Mouse (Mus musculus): ENCODE results near the gene Eif1ad. TPM values are rescaled to one million over a fixed set of nuclear protein-coding genes. Genes with fewer than 3 reads are reported as not detected.
"Not testable (repeated sequence)": the region's sequence is repeated elsewhere in the genome, so short reads cannot be mapped to it uniquely, and the experiment has no call there.

Eif1ad gene
- total and polyA plus RNA-seq, 2 experiments from 2014 or later: 33.4 to 50.3 TPM

GRCm38 (mm10) chr19:5341360-5341759, 25.2 kb upstream of the Eif1ad start:
- H3K9ac ChIP-seq (replicated peaks; ENCODE audit: low read length, poor library complexity, severe bottlenecking): no peak overlapping the region
- H3K4me3 ChIP-seq (ENCODE audit: low read depth, low read length): no peak overlapping the region
- no peaks in the 10 kb centered on the region for H3K27me3 ChIP-seq (ENCODE audit: insufficient read depth, low read length)
- H3K4me1 ChIP-seq (ENCODE audit: insufficient read depth, low read length): no peaks in the 10 kb centered on the region
- H3K9me3 ChIP-seq (ENCODE audit: low read length): no peaks in the 10 kb centered on the region
- no peak for ATAC-seq (ENCODE audit: low FRiP score)
- 88% methylated on average over 7 of the region's 7 CpGs for WGBS
- no peak overlapping the region for H3K4me2 ChIP-seq (ENCODE audit: low read depth, low read length, poor library complexity, severe bottlenecking)
- DNase-seq (ENCODE audit: low spot score): no peak
- H3K27ac ChIP-seq (ENCODE audit: low read depth, low read length): no peak overlapping the region
- no peak for TF ChIP-seq CTCF (IDR thresholded peaks at IDR 0.05)
- H3K36me3 ChIP-seq (ENCODE audit: insufficient read depth, low read length): no peaks in the 10 kb centered on the region

GRCm38 (mm10) chr19:5345297-5346131, 21.0 kb upstream of the Eif1ad start:
- 77% methylated on average over 6 of the region's 6 CpGs for WGBS
- Histone ChIP-seq H3K9ac (replicated peaks; ENCODE audit: low read length, poor library complexity, severe bottlenecking) (no peak overlapping the region), H3K27ac (ENCODE audit: low read depth, low read length) (no peak overlapping the region), H3K9me3 (ENCODE audit: low read length) (no peaks in the 10 kb centered on the region), H3K4me1 (ENCODE audit: insufficient read depth, low read length) (peaks cover 10% of the 10 kb centered on the region; the same call in 1 of the 2 replicates), H3K4me2 (ENCODE audit: low read depth, low read length, poor library complexity, severe bottlenecking) (no peak overlapping the region), H3K4me3 (ENCODE audit: low read depth, low read length) (no peak overlapping the region), H3K27me3 (ENCODE audit: insufficient read depth, low read length) (no peaks in the 10 kb centered on the region), H3K36me3 (ENCODE audit: insufficient read depth, low read length) (no peaks in the 10 kb centered on the region)
- no peak for TF ChIP-seq CTCF (IDR thresholded peaks at IDR 0.05)
- DNase-seq (ENCODE audit: low spot score): no peak
- ATAC-seq (ENCODE audit: low FRiP score): no peak

GRCm38 (mm10) chr19:5348064-5348463, 18.5 kb upstream of the Eif1ad start:
- no peaks in the 10 kb centered on the region for H3K9me3 ChIP-seq (ENCODE audit: low read length)
- H3K9ac ChIP-seq (replicated peaks; ENCODE audit: low read length, poor library complexity, severe bottlenecking): no peak overlapping the region
- TF ChIP-seq CTCF (IDR thresholded peaks at IDR 0.05): no peak
- no peaks in the 10 kb centered on the region for H3K27me3 ChIP-seq (ENCODE audit: insufficient read depth, low read length)
- no peaks in the 10 kb centered on the region for H3K36me3 ChIP-seq (ENCODE audit: insufficient read depth, low read length)
- H3K4me1 ChIP-seq (ENCODE audit: insufficient read depth, low read length): peaks cover 10% of the 10 kb centered on the region; the same call in 1 of the 2 replicates
- no peak overlapping the region for H3K27ac ChIP-seq (ENCODE audit: low read depth, low read length)
- WGBS: 72% methylated on average over 6 of the region's 6 CpGs
- DNase-seq (ENCODE audit: low spot score) (no peak), ATAC-seq (ENCODE audit: low FRiP score) (no peak)
- no peak overlapping the region for H3K4me2 ChIP-seq (ENCODE audit: low read depth, low read length, poor library complexity, severe bottlenecking)
- no peak overlapping the region for H3K4me3 ChIP-seq (ENCODE audit: low read depth, low read length)

- peak; percentile 76 for TF ChIP-seq CTCF (IDR thresholded peaks at IDR 0.05)
- 6% methylated on average over 34 of the region's 34 CpGs for WGBS
- 0 out of 2 replicates have a peak, but pooled peaks have one; percentile 38 for ATAC-seq (ENCODE audit: low FRiP score)
These were observed 17.7 kb upstream of the Eif1ad start for GRCm38 (mm10) chr19:5348526-5349501.

GRCm38 (mm10) chr19:5349502-5349873, 17.1 kb upstream of the Eif1ad start, which contains the start of gene Cst6:
TSS of gene Cst6 (minus strand) at chr19:5349574.
- not testable (repeated sequence) for H3K27ac ChIP-seq (ENCODE audit: low read depth, low read length); H3K9me3 ChIP-seq (ENCODE audit: low read length); H3K4me1 ChIP-seq (ENCODE audit: insufficient read depth, low read length); ATAC-seq (ENCODE audit: low FRiP score); H3K27me3 ChIP-seq (ENCODE audit: insufficient read depth, low read length); DNase-seq (ENCODE audit: low spot score); H3K36me3 ChIP-seq (ENCODE audit: insufficient read depth, low read length)
- H3K4me2 ChIP-seq (ENCODE audit: low read depth, low read length, poor library complexity, severe bottlenecking): peak within 1 kb of the TSS; percentile 72
- 57% methylated on average over 6 of the region's 6 CpGs for whole genome bisulfite sequencing
- H3K9ac ChIP-seq (replicated peaks; ENCODE audit: low read length, poor library complexity, severe bottlenecking): peak within 1 kb of the TSS; percentile 68
- H3K4me3 ChIP-seq (ENCODE audit: low read depth, low read length): peak within 1 kb of the TSS; percentile 41

More at GRCm38 (mm10) chr19:5348526-5349501, 17.7 kb upstream of the Eif1ad start:
- Histone ChIP-seq H3K9ac (replicated peaks; ENCODE audit: low read length, poor library complexity, severe bottlenecking) (peak overlapping the region; percentile 68), H3K9me3 (ENCODE audit: low read length) (no peaks in the 10 kb centered on the region), H3K4me2 (ENCODE audit: low read depth, low read length, poor library complexity, severe bottlenecking) (peak overlapping the region; percentile 72), H3K27ac (ENCODE audit: low read depth, low read length) (no peak overlapping the region), H3K4me1 (ENCODE audit: insufficient read depth, low read length) (peaks cover 10% of the 10 kb centered on the region; the same call in 1 of the 2 replicates), H3K36me3 (ENCODE audit: insufficient read depth, low read length) (no peaks in the 10 kb centered on the region), H3K4me3 (ENCODE audit: low read depth, low read length) (peak overlapping the region; percentile 41), H3K27me3 (ENCODE audit: insufficient read depth, low read length) (no peaks in the 10 kb centered on the region)
- DNase-seq (ENCODE audit: low spot score): peak; percentile 66

Measured in midbrain, postnatal 0 days (tissue).